Mouse (Mus musculus): ENCODE measurements around the gene Wdr13. TPM values are rescaled to one million over a fixed set of nuclear protein-coding genes. Genes with fewer than 3 reads are reported as not detected.
A peak's percentile ranks its signal among the peaks of the same experiment; 100 is the strongest.
"Not testable (repeated sequence)": the region's sequence is repeated elsewhere in the genome, so short reads cannot be mapped to it uniquely, and the experiment has no call there.

Gene Wdr13
- total and polyA plus RNA-seq, 3 experiments = 29.6 to 46.8 TPM; not detected in 1

DNA sequence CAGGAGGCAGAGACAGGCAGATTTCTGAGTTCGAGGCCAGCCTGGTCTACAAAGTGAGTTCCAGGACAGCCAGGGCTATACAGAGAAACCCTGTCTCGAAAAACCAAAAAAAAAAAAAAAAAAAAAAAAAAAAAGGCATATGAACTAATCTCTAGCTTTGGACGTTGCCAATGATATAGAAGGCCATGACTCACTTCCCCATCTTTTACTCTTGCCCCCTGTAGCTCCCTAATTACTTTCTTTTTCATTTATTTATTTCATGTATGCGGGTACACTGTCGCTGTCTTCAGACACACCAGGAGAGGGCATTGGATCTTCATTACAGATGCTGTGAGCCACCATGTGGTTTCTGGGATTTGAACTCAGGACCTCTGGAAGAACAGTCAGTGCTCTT is 41.7 kb downstream of the Wdr13 start:
- TF ChIP-seq MXI1 (IDR thresholded peaks at IDR 0.05; ENCODE audit: low read depth, low read length) (peak; percentile 45; the same call in 1 of the 2 replicates), CTCF (IDR thresholded peaks at IDR 0.05 in 2 of 3, conservative IDR thresholded peaks at IDR 0.05 in 1 of 3; ENCODE audit: control insufficient read depth in 1 of 3, insufficient read depth in 1 of 3, low read depth in 2 of 3, low read length in 3 of 3, poor library complexity in 1 of 3, severe bottlenecking in 1 of 3) (peak in 1 of 3 experiments; percentile 31; a peak in 2 of 6 replicates), MAX (IDR thresholded peaks at IDR 0.05; ENCODE audit: low read length) (peak; percentile 16; the same call in 1 of the 2 replicates), ETS1 (IDR thresholded peaks at IDR 0.05; ENCODE audit: low read depth, low read length) (peak; percentile 62; the same call in 1 of the 2 replicates), EP300 (IDR thresholded peaks at IDR 0.05; ENCODE audit: low read depth in 1 of 2, low read length in 2 of 2) (peak; percentile 40 to 61; a peak in 3 of 4 replicates), MAZ (IDR thresholded peaks at IDR 0.05; ENCODE audit: low read depth, low read length) (0 out of 2 replicates have a peak, but pooled peaks have one; percentile 33), ZNF384 (IDR thresholded peaks at IDR 0.05; ENCODE audit: low read depth, low read length) (peak; percentile 94), MYC (IDR thresholded peaks at IDR 0.05; ENCODE audit: low read depth, low read length) (peak; percentile 37; the same call in 1 of the 2 replicates)
- Histone ChIP-seq H3K4me3 (ENCODE audit: control insufficient read depth in 1 of 2, insufficient read depth in 1 of 2, low read depth in 2 of 2, low read length in 2 of 2) (peak overlapping the region; percentile 63 to 75), H3K36me3 (ENCODE audit: control insufficient read depth in 1 of 2, insufficient read depth in 2 of 2, low read length in 2 of 2) (peaks cover 10 to 23% of the 10 kb centered on the region in 2 experiments), H3K79me2 (ENCODE audit: control insufficient read depth, insufficient read depth, low read length, poor library complexity) (peaks cover 21% of the 10 kb centered on the region), H3K9ac (ENCODE audit: control insufficient read depth, low read depth, low read length, poor library complexity, severe bottlenecking) (peak overlapping the region; percentile 85), H3K4me1 (ENCODE audit: control insufficient read depth in 1 of 2, insufficient read depth in 2 of 2, low read length in 2 of 2) (peaks cover 3 to 23% of the 10 kb centered on the region in 2 experiments), H3K27ac (ENCODE audit: control insufficient read depth, low read depth, low read length) (peak overlapping the region; percentile 97)
- not testable (repeated sequence) for H3K9me3 ChIP-seq (replicated peaks; ENCODE audit: insufficient read depth, low read length); H3K27me3 ChIP-seq (ENCODE audit: control insufficient read depth in 1 of 2, insufficient read depth in 2 of 2, low read length in 2 of 2)
- peak; percentile 77 for DNase-seq (ENCODE audit: low read depth, low spot score)

DNA sequence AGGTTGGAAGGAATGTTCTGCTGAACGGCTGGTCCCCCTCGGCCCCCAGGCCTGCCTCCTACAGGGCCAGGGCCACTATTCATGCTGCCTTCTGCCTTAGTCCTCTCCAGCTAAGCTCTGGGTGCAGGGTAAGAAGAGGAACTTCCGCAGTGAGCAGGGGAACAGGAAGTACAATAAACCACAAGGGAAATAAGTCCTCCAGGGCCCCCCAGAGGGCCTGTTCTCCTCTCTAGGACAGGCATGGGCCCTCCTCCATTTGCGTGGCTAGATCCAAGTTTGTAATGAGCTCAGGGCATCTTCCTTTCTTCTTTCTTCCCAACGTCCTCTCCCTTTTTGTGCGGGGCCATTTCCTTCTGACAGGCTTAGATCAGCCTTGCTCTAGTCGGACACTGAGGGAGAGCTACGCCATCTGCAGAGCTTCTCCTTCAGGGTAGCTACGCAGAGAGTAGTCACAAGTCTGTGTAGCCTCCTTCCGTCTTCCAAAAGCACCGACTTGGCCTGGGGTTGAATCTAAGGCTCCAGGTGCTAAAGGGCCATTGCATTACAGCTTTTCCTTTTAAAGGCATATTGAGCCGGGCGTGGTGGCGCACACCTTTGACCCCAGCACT is 42.2 kb downstream of the Wdr13 start, which contains the start of gene Was:
Gene Was (minus strand): TSS at position 153 of the 608 bp plus-strand sequence.
- H3K9me3 ChIP-seq (replicated peaks; ENCODE audit: insufficient read depth, low read length) = no peaks in the 10 kb centered on the region
- peak; percentile 94 for DNase-seq (ENCODE audit: low read depth, low spot score)
- H3K27ac ChIP-seq (ENCODE audit: control insufficient read depth, low read depth, low read length) = peak within 1 kb of the TSS; percentile 97
- H3K4me3 ChIP-seq (ENCODE audit: control insufficient read depth in 1 of 2, insufficient read depth in 1 of 2, low read depth in 2 of 2, low read length in 2 of 2) = peak within 1 kb of the TSS; percentile 63 to 75
- peak within 1 kb of the TSS; percentile 85 for H3K9ac ChIP-seq (ENCODE audit: control insufficient read depth, low read depth, low read length, poor library complexity, severe bottlenecking)
- no peaks in the 10 kb centered on the region for H3K27me3 ChIP-seq (ENCODE audit: control insufficient read depth in 1 of 2, insufficient read depth in 2 of 2, low read length in 2 of 2)
- H3K79me2 ChIP-seq (ENCODE audit: control insufficient read depth, insufficient read depth, low read length, poor library complexity) = peaks cover 21% of the 10 kb centered on the region
- H3K4me1 ChIP-seq (ENCODE audit: control insufficient read depth in 1 of 2, insufficient read depth in 2 of 2, low read length in 2 of 2) = peaks cover 3 to 23% of the 10 kb centered on the region in 2 experiments
- H3K36me3 ChIP-seq (ENCODE audit: control insufficient read depth in 1 of 2, insufficient read depth in 2 of 2, low read length in 2 of 2) = peaks cover 10 to 23% of the 10 kb centered on the region in 2 experiments
- TF ChIP-seq EP300 (IDR thresholded peaks at IDR 0.05; ENCODE audit: low read depth in 1 of 2, low read length in 2 of 2) = peak; percentile 25 to 42; a peak in 1 of 4 replicates
- no peak for TF ChIP-seq CHD2 (IDR thresholded peaks at IDR 0.05; ENCODE audit: low read length)
- no peak for TF ChIP-seq CTCF (IDR thresholded peaks at IDR 0.05 in 2 of 3, conservative IDR thresholded peaks at IDR 0.05 in 1 of 3; ENCODE audit: control insufficient read depth in 1 of 3, insufficient read depth in 1 of 3, low read depth in 2 of 3, low read length in 3 of 3, poor library complexity in 1 of 3, severe bottlenecking in 1 of 3)
- TF ChIP-seq NELFE (IDR thresholded peaks at IDR 0.05; ENCODE audit: low read depth, low read length) = peak; percentile 92
- TF ChIP-seq POLR2A (IDR thresholded peaks at IDR 0.05; ENCODE audit: control insufficient read depth in 1 of 2, insufficient read depth in 1 of 2, low read depth in 1 of 2, low read length in 2 of 2, poor library complexity in 1 of 2) = peak; percentile 92 to 96
- peak; percentile 93 for TF ChIP-seq TBP (IDR thresholded peaks at IDR 0.05; ENCODE audit: low read depth, low read length)
- TF ChIP-seq USF2 (IDR thresholded peaks at IDR 0.05; ENCODE audit: borderline replicate concordance in 1 of 2, insufficient read depth in 1 of 2, low read depth in 1 of 2, low read length in 2 of 2) = no peak
- TF ChIP-seq MXI1 (IDR thresholded peaks at IDR 0.05; ENCODE audit: low read depth, low read length) = no peak; the same call in 1 of the 2 replicates
- TF ChIP-seq MAZ (IDR thresholded peaks at IDR 0.05; ENCODE audit: low read depth, low read length) = no peak
- no peak for TF ChIP-seq MYB (IDR thresholded peaks at IDR 0.05; ENCODE audit: low read depth, low read length)
- TF ChIP-seq JUND (IDR thresholded peaks at IDR 0.05; ENCODE audit: low read depth, low read length) = no peak
- peak; percentile 78; the same call in 1 of the 2 replicates for TF ChIP-seq SIN3A (IDR thresholded peaks at IDR 0.05; ENCODE audit: low read length)
- TF ChIP-seq GABPA (IDR thresholded peaks at IDR 0.05; ENCODE audit: low read depth, low read length) = no peak
- no peak for TF ChIP-seq POLR2AphosphoS5 (IDR thresholded peaks at IDR 0.05; ENCODE audit: borderline replicate concordance, low read depth, low read length)
- no peak for TF ChIP-seq SMC3 (IDR thresholded peaks at IDR 0.05; ENCODE audit: low read depth, low read length)
- TF ChIP-seq MEF2A (IDR thresholded peaks at IDR 0.05; ENCODE audit: extremely low read depth, insufficient replicate concordance, low read depth, low read length, poor library complexity, severe bottlenecking) = no peak
- TF ChIP-seq MAFK (IDR thresholded peaks at IDR 0.05; ENCODE audit: borderline replicate concordance, low read depth, low read length) = no peak
- TF ChIP-seq RAD21 (IDR thresholded peaks at IDR 0.05; ENCODE audit: low read depth, low read length) = no peak
- no peak for TF ChIP-seq ZC3H11A (IDR thresholded peaks at IDR 0.05; ENCODE audit: low read depth, low read length)
- TF ChIP-seq POLR2AphosphoS2 (IDR thresholded peaks at IDR 0.05; ENCODE audit: low read length) = peak; percentile 67; the same call in 1 of the 2 replicates
- TF ChIP-seq ZKSCAN1 (IDR thresholded peaks at IDR 0.05; ENCODE audit: low read depth, low read length) = no peak
- no peak for TF ChIP-seq NRF1 (IDR thresholded peaks at IDR 0.05; ENCODE audit: insufficient read depth, low read depth, low read length, poor library complexity, severe bottlenecking)
- TF ChIP-seq CHD1 (IDR thresholded peaks at IDR 0.05; ENCODE audit: low read depth, low read length) = no peak
- TF ChIP-seq UBTF (IDR thresholded peaks at IDR 0.05; ENCODE audit: borderline replicate concordance, insufficient read depth, low read depth, low read length) = no peak

All from MEL (cell line).